Mouse (Mus musculus) midbrain, embryonic 12.5 days (tissue): Measurements from ENCODE around the gene C730034F03Rik. TPM values are rescaled to one million over a fixed set of nuclear protein-coding genes. Genes with fewer than 3 reads are reported as not detected.

Source experiments
- ATAC-seq: fragments of 200-750 bp; cut with Nextera tagmentation; 2 replicates; pipeline ENCODE4 v1.8.0; 2017; ENCODE audit warnings: low read depth, moderate TSS enrichment, moderate library complexity; ENCODE audit not compliant: low FRiP score
- H3K27ac ChIP-seq: fragments of 300-500 bp; sonication (generic); replicated peaks from 2 replicates; pipeline ENCODE4 v1.5.1; 2016; ENCODE audit warnings: mild to moderate bottlenecking
- H3K27me3 ChIP-seq: fragments of 300-500 bp; sonication (generic); 2 replicates; pipeline ENCODE4 v1.6.1; 2016; ENCODE audit warnings: mild to moderate bottlenecking
- H3K36me3 ChIP-seq: fragments of 300-500 bp; sonication (generic); 2 replicates; pipeline ENCODE4 v1.6.1; 2016
- H3K4me1 ChIP-seq: fragments of 300-500 bp; sonication (generic); 2 replicates; pipeline ENCODE4 v1.6.1; 2016
- H3K4me2 ChIP-seq: fragments of 300-500 bp; sonication (generic); replicated peaks from 2 replicates; pipeline ENCODE4 v1.6.1; 2016; ENCODE audit warnings: mild to moderate bottlenecking, moderate library complexity
- H3K4me3 ChIP-seq: fragments of 300-500 bp; sonication (generic); 2 replicates; pipeline ENCODE4 v1.5.1; 2016; ENCODE audit warnings: mild to moderate bottlenecking
- H3K9ac ChIP-seq: fragments of 300-500 bp; sonication (generic); replicated peaks from 2 replicates; pipeline ENCODE4 v1.6.1; 2016; ENCODE audit warnings: mild to moderate bottlenecking, moderate library complexity
- H3K9me3 ChIP-seq: fragments of 300-500 bp; sonication (generic); 2 replicates; pipeline ENCODE4 v1.6.1; 2016; ENCODE audit warnings: mild to moderate bottlenecking
- WGBS: fragments of 180-500 bp; shearing (Covaris S2); methylation state at CpG from one replicate; pipeline ENCODE4 v1.1.7; 2016; 5-methylcytosine and 5-hydroxymethylcytosine counted together
- polyA plus RNA-seq: library from polyadenylated mRNA; unstranded; fragments of >200 nt; fragmentation: Nextera tagmentation; extraction: Ambion mirVana; gene quantifications from 2 replicates; pipeline ENCODE4 v1.2.1, GENCODE M21; 2016

Gene C730034F03Rik
- polyA plus RNA-seq, result 5.7 and 7.0 TPM in 2 replicates

DNA sequence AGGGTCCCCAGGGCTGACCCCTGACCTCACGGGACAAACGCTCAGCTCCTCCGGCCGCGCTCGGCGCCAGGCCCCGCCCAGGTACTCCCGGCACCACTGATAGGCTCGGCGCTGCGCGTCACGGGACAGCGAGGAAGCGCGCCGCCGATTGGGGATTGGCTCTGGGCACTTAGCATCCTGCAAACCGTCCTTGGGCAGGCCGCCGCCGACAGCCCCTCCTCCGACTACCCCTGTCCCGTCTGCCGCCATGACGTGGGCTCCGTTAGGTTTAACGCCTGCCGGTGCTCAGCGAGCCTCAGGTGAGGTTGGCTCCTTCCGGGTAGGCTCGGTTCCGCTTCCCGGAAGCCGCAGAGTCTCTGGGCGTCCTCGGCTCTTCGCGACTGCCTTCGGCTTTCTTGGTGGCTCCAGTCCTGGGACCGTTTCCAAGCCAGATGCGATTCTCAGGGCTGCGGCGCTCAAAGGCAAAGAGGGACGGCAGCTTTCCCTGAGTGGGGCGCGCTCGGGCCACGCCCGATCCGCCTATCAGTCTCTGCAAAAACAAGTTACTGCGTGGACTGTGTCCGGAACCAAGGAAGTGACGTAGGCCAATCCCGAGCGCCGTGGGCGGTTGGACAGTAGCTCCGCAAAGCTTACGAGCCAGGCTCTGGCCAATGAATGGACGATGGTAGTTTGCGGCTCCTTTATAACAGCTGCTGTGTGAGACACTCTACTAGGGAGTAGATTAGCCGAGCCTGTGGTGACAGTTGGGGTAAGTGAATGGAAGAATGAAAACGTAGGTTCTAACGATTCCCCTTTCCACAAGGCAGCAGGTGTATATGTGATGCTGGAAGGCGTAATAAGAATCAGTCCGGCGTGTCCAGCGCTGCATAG lies at the start of gene C730034F03Rik, which contains the start of the genes Gm44502 and Chkb:
Gene C730034F03Rik (plus strand): TSS at position 238 of the 870 bp plus-strand sequence.
Gene Gm44502 (minus strand): TSS at position 345 of the 870 bp plus-strand sequence.
Gene Chkb (minus strand): TSS at position 557 of the 870 bp plus-strand sequence.
- H3K9me3 ChIP-seq, result no peaks in the 10 kb centered on the region
- peaks cover 9% of the 10 kb centered on the region for H3K4me1 ChIP-seq
- H3K27ac ChIP-seq, result peak within 1 kb of the TSS; percentile 94
- 0 out of 2 replicates have a peak, but pooled peaks cover 10% of the 10 kb centered on the region for H3K27me3 ChIP-seq
- peak within 1 kb of the TSS; percentile 80 for H3K9ac ChIP-seq
- peak within 1 kb of the TSS; percentile 67 for H3K4me3 ChIP-seq
- ATAC-seq, result peak; percentile 95
- H3K4me2 ChIP-seq, result peak within 1 kb of the TSS; percentile 79
- whole genome bisulfite sequencing, result under 1% methylated on average over 70 of the region's 70 CpGs
- H3K36me3 ChIP-seq, result peaks cover 27% of the 10 kb centered on the region

DNA sequence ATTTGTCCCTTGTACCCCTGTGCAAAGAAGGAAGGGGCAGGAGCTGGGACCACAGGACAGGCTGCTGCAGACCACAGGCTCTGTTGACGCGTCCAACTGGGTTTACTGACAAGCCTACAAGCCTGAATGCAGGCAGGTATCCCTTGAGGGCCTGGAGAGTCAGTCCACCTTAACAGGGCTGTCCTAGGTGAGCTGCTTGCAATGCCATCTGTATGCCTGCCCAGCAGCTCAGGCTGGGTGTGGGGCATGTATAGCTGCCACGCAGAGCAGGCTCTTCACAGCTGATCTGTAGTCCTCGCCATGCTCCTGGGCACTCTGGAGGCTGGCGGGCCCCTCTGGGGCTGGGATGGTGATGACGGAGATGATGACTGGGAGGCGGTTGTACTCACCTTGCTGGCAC lies 44.8 kb upstream of the C730034F03Rik start, which contains the start of gene Klhdc7b:
Gene Klhdc7b (plus strand): TSS at position 301 of the 400 bp plus-strand sequence.
- Histone ChIP-seq H3K4me3 (no peak within 1 kb of the TSS), H3K27me3 (peaks cover 16% of the 10 kb centered on the region), H3K9ac (no peak within 1 kb of the TSS), H3K36me3 (no peaks in the 10 kb centered on the region), H3K27ac (no peak within 1 kb of the TSS), H3K9me3 (no peaks in the 10 kb centered on the region), H3K4me2 (no peak within 1 kb of the TSS), H3K4me1 (no peaks in the 10 kb centered on the region)
- 91% methylated on average over 7 of the region's 7 CpGs for WGBS
- no peak for ATAC-seq

DNA sequence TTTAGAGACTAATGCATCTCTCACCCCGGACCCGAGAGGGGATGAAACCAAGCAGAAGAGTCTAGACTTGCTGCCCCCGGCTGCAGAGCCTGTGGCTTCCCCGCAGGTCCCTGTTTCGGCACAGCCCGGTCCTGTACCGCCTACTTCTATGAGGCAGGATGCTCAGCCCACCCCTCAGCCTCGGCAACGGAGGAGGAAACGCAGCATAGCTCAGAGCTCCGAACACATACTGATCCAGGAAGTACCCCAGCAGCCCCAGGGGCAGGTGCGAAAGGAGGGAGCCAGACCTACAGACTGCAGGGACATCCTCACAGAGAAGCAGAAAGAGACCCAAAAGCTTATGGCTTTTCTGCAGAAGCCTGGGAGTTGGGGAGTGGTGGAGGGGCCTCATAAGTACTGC lies 42.3 kb upstream of the C730034F03Rik start:
- H3K9ac ChIP-seq, result no peak overlapping the region
- no peak overlapping the region for H3K4me3 ChIP-seq
- no peak for ATAC-seq
- no peaks in the 10 kb centered on the region for H3K9me3 ChIP-seq
- H3K4me1 ChIP-seq, result no peaks in the 10 kb centered on the region
- peaks cover 7% of the 10 kb centered on the region for H3K27me3 ChIP-seq
- no peak overlapping the region for H3K27ac ChIP-seq
- H3K36me3 ChIP-seq, result no peaks in the 10 kb centered on the region
- 57% methylated on average over 12 of the region's 12 CpGs for WGBS
- H3K4me2 ChIP-seq, result no peak overlapping the region

DNA sequence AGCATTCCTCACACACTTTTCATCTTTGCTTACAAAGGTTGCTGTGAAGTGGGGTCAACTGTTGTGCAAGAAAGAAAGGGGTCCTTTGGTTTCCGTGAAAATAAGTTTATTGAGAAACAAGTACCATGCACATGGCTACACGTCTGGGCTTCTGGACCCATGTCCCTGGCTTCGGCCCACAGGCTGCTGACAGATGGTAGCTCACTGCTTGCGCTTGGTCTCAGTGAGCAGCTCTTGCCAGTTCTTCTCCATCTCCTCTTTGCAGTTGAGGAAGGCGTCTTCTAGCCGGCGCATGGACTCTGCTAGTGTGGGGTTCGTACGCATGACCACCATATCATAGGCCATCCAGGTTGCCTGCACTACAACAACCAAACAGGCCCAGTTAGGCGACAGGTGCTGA lies 39.3 kb upstream of the C730034F03Rik start:
- Histone ChIP-seq H3K4me2 (no peak overlapping the region), H3K27me3 (peaks cover 7% of the 10 kb centered on the region; the same call in 1 of the 2 replicates), H3K4me1 (no peaks in the 10 kb centered on the region), H3K4me3 (no peak overlapping the region), H3K36me3 (no peaks in the 10 kb centered on the region), H3K27ac (no peak overlapping the region), H3K9me3 (no peaks in the 10 kb centered on the region), H3K9ac (no peak overlapping the region)
- WGBS, result 90% methylated on average over 10 of the region's 10 CpGs
- no peak for ATAC-seq

DNA sequence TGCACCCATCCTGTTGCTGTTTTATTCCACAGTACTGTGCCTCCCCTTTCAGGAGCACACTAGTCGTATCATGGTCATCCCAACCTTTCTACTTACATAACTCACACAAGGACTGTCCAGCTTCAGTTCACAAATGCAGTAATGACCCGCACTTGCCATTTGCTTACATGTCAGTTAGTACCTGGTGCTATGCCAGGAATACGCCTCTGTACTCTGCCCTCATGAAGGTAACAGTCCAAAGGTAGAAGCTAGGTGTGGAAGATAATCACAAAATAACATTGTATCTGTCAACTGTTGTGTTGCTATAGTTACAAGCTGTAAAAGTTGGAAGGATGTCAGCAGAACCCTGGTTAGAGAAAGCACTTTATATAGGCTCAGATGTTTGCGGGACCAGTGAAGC lies 32.5 kb upstream of the C730034F03Rik start:
- H3K4me3 ChIP-seq, result no peak overlapping the region
- H3K9ac ChIP-seq, result no peak overlapping the region
- WGBS, result 93% methylated on average over 4 of the region's 4 CpGs
- no peaks in the 10 kb centered on the region for H3K27me3 ChIP-seq
- H3K9me3 ChIP-seq, result no peaks in the 10 kb centered on the region
- H3K4me2 ChIP-seq, result no peak overlapping the region
- no peak overlapping the region for H3K27ac ChIP-seq
- no peak for ATAC-seq
- no peaks in the 10 kb centered on the region for H3K36me3 ChIP-seq
- no peaks in the 10 kb centered on the region for H3K4me1 ChIP-seq

DNA sequence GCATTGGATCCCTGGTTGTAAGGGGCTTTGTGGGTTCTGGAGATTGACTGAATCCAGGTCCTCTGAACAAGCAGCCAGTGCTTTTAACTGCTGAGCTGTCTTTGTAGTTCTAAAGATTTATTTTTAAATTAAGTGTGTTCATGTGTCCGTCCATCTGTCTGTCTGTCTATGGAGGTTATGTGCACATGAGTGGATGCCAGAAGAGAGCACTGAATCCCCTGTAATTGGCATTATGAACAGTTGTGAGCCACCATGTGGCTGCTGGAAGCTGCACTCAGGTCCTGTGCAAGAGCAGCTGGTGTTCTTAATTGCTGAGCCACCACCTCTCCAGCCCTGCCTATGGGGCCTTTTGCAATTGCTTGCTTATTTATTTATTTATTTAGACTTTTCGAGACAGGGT lies 31.2 kb upstream of the C730034F03Rik start:
- WGBS, result 88% methylated on average over 2 of the region's 2 CpGs
- no peak overlapping the region for H3K9ac ChIP-seq

DNA sequence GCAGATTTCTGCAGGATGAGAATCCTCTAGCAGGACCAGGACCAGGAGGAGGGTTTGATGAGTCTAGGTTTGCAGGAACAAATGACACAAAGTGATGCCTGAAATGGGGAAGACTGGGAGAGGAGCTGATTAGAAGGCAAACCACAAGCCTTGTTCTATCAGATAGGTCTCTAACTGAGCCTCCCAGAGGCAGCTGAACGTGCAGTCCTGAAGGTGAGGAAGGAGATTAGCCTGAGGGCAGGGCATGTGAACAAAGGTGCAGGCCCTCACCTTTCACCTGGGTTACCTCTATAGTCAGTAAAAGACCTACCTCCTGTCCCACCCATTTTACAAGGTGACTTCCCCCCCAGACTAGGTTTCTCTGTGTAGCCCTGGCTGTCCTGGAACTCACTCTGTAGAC lies 29.7 kb upstream of the C730034F03Rik start:
- Histone ChIP-seq H3K36me3 (no peaks in the 10 kb centered on the region), H3K27me3 (no peaks in the 10 kb centered on the region), H3K27ac (no peak overlapping the region), H3K4me3 (no peak overlapping the region), H3K9ac (no peak overlapping the region), H3K9me3 (no peaks in the 10 kb centered on the region), H3K4me2 (no peak overlapping the region), H3K4me1 (no peaks in the 10 kb centered on the region)
- 57% methylated on average over 1 of the region's 1 CpGs for whole genome bisulfite sequencing
- no peak for ATAC-seq

More for the DNA sequence above, 31.2 kb upstream of the C730034F03Rik start:
- no peak for ATAC-seq
- Histone ChIP-seq H3K27ac (no peak overlapping the region), H3K36me3 (no peaks in the 10 kb centered on the region), H3K4me1 (no peaks in the 10 kb centered on the region), H3K9me3 (no peaks in the 10 kb centered on the region), H3K27me3 (no peaks in the 10 kb centered on the region), H3K4me3 (no peak overlapping the region), H3K4me2 (no peak overlapping the region)

DNA sequence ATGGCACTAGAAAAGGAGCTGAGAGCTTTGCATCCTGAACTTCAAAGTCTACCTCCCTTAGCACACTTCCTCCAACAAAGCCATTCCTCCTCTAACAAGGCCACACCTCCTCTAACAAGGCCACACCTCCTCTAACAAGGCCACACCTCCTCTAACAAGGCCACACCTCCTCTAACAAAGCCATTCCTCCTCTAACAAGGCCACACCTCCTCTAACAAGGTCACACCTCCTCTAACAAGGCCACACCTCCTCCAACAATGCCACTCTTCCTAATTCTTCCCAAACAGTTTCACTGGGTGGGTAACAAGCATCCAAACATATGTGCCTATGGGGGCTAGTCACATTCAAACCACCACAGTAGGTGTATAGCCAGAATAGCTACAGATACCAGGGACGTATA lies 26.9 kb upstream of the C730034F03Rik start:
- Histone ChIP-seq H3K4me1 (no peaks in the 10 kb centered on the region), H3K9ac (no peak overlapping the region), H3K9me3 (peaks cover 5% of the 10 kb centered on the region; the same call in 1 of the 2 replicates), H3K4me2 (no peak overlapping the region), H3K27me3 (no peaks in the 10 kb centered on the region), H3K36me3 (no peaks in the 10 kb centered on the region), H3K4me3 (no peak overlapping the region), H3K27ac (no peak overlapping the region)
- WGBS, result 89% methylated on average over 1 of the region's 1 CpGs
- no peak for ATAC-seq

DNA sequence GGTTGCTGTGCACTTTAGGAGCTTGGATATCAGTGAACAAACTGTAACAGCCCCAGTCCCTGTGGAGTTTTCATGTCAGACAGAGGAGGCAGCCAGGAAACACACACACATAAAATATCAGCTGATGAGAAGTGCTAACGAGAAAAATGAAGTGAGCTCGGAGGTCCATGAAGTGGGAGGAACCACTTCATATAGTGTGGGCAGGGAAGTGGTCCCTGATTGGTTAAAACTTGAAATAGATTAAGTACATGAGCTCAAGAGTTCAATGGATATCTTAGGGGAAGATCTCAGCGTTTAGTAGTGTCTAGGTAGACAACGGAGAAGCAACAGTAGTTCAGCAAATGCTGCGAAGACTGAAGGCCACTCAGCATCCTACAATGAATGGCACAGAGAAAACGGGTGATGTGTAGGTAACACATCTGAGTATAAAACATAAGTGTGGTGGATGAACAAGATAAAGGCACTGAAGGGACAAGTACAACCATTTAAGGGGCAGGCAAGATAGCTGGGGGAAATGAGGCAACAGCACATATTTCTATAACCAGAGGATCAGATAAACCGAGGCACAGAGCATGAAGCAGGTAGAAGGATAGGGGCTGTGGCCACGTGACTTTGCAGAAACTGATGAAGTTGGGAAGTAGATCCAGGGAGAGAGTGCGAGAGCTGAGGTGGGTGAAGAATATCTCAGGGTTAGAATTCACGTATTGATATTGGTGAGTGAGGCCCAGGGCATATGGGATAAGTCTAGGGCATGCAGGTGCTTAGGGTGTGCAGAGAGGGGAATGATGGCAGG lies 24.4 kb upstream of the C730034F03Rik start:
- Histone ChIP-seq H3K9me3 (peaks cover 10% of the 10 kb centered on the region), H3K4me1 (no peaks in the 10 kb centered on the region), H3K27ac (no peak overlapping the region), H3K27me3 (no peaks in the 10 kb centered on the region), H3K36me3 (no peaks in the 10 kb centered on the region), H3K9ac (no peak overlapping the region), H3K4me2 (no peak overlapping the region), H3K4me3 (no peak overlapping the region)
- 87% methylated on average over 10 of the region's 10 CpGs for WGBS
- no peak for ATAC-seq

DNA sequence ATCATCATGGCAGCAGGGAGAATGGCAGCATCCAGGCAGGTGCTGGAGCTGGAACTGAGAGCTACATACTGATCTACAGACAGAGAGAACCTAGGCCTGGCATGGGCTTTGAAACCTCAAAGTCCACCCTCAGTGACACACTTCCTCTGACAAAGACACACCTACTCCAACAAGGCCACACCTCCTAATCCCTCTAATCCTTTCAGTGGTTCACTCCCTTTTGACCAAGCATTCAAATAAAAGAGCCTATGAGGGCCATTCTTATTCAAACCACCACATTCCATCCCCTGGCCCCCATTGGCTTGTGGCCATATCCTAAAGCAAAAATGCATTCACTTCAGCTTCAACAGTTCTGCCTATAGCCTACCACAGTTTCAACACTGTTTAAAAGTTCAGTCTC lies 22.7 kb upstream of the C730034F03Rik start:
- Histone ChIP-seq H3K4me2 (no peak overlapping the region), H3K36me3 (no peaks in the 10 kb centered on the region), H3K27ac (no peak overlapping the region), H3K9ac (no peak overlapping the region), H3K4me3 (no peak overlapping the region), H3K27me3 (no peaks in the 10 kb centered on the region), H3K9me3 (peaks cover 10% of the 10 kb centered on the region), H3K4me1 (no peaks in the 10 kb centered on the region)
- no peak for ATAC-seq

DNA sequence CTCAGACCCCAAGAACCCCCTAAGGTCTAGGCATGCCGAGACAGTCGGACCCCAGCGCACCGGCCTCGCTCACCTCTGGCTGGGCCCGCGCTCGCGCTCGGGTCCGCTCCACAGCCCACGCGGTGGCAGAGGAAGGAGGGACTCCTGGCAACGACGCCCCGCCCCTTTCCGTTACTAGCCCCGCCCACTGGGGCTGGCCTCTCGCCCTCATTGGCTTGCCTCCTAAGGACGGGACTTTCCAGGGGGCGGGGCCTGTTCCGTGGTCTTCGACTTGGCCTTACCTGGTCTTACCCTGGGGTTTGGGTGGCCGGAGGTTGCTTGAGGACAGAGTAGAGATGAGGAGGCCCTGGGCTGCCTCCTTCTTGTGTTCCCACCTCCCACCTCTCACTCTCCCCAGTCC lies 19.3 kb upstream of the C730034F03Rik start, which contains the start of gene Syce3:
Gene Syce3 (minus strand): TSS at position 386 of the 400 bp plus-strand sequence.
- Histone ChIP-seq H3K9ac (no peak within 1 kb of the TSS), H3K4me2 (no peak within 1 kb of the TSS), H3K9me3 (peaks cover 10% of the 10 kb centered on the region), H3K4me3 (no peak within 1 kb of the TSS), H3K27me3 (no peaks in the 10 kb centered on the region), H3K27ac (no peak within 1 kb of the TSS), H3K4me1 (no peaks in the 10 kb centered on the region), H3K36me3 (no peaks in the 10 kb centered on the region)
- WGBS, result 84% methylated on average over 24 of the region's 24 CpGs
- no peak for ATAC-seq

DNA sequence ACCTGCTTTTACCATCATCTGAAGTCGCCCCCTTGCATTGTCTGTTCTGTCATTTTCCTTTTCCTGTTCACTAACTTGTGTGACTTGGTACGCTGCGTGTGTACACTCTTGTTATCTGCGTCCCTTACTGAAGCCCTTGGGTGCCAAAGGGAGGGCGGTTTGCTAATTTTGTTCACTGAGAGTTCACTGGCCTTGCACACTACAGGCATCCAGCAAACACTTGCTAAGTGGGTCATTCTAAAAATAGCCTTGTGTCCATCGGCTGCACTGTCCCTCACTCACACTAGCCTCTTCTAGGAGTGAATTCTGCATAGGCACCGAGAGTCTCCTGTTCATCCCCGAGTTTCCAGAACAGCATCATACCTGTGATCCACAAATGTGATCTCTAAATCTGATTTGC lies 14.1 kb upstream of the C730034F03Rik start:
- peaks cover 28% of the 10 kb centered on the region for H3K36me3 ChIP-seq
- H3K9me3 ChIP-seq, result no peaks in the 10 kb centered on the region
- WGBS, result 91% methylated on average over 8 of the region's 8 CpGs

More for the DNA sequence above, 14.1 kb upstream of the C730034F03Rik start:
- Histone ChIP-seq H3K9ac (no peak overlapping the region), H3K4me3 (no peak overlapping the region), H3K27me3 (no peaks in the 10 kb centered on the region), H3K4me2 (no peak overlapping the region), H3K4me1 (no peaks in the 10 kb centered on the region), H3K27ac (no peak overlapping the region)
- ATAC-seq, result no peak
